Mouse (Mus musculus) spleen, postnatal 36 days (tissue): ENCODE data around the gene Tdrkh.

Source experiments
- DNase-seq, 2 experiments: peaks; one replicate each; pipeline ENCODE4 v3.0.0; 2022; ENCODE audit warnings: low spot score in 2 of 2, mixed read lengths in 1 of 2

The Tdrkh gene

GRCm38 (mm10) chr3:94389420-94389819, 23.7 kb upstream of the Tdrkh start:
- no peak for DNase-seq

- DNase-seq, result no peak
Observed at GRCm38 (mm10) chr3:94391001-94391400, 22.1 kb upstream of the Tdrkh start.

GRCm38 (mm10) chr3:94392128-94392527, 20.9 kb upstream of the Tdrkh start:
- DNase-seq, result no peak

GRCm38 (mm10) chr3:94393049-94393448, 20.0 kb upstream of the Tdrkh start:
- DNase-seq, result no peak

- no peak for DNase-seq
Observed at GRCm38 (mm10) chr3:94396336-94396735, 16.7 kb upstream of the Tdrkh start.

GRCm38 (mm10) chr3:94396851-94397250, 16.2 kb upstream of the Tdrkh start:
- no peak for DNase-seq

GRCm38 (mm10) chr3:94398217-94398616, 14.9 kb upstream of the Tdrkh start, which contains the start of gene Lingo4:
Lingo4 (plus strand) TSS chr3:94398517.
- no peak for DNase-seq

- DNase-seq, result no peak
Observed at GRCm38 (mm10) chr3:94398943-94399481, 14.1 kb upstream of the Tdrkh start.

GRCm38 (mm10) chr3:94399663-94400310, 13.3 kb upstream of the Tdrkh start:
- no peak for DNase-seq

GRCm38 (mm10) chr3:94402451-94402850, 10.6 kb upstream of the Tdrkh start:
- no peak for DNase-seq

GRCm38 (mm10) chr3:94404366-94405054, 8.6 kb upstream of the Tdrkh start:
- DNase-seq, result no peak

GRCm38 (mm10) chr3:94405561-94405960, 7.5 kb upstream of the Tdrkh start:
- DNase-seq, result no peak

- no peak for DNase-seq
Observed at GRCm38 (mm10) chr3:94412530-94412929, 543 bp upstream of the Tdrkh start.

GRCm38 (mm10) chr3:94430980-94431379, 17.9 kb downstream of the Tdrkh start:
- no peak for DNase-seq

- no peak for DNase-seq
Observed at GRCm38 (mm10) chr3:94434305-94434704, 21.2 kb downstream of the Tdrkh start.

- DNase-seq, result no peak
Observed at GRCm38 (mm10) chr3:94436420-94436819, 23.3 kb downstream of the Tdrkh start.

GRCm38 (mm10) chr3:94441182-94441581, 28.1 kb downstream of the Tdrkh start:
- no peak for DNase-seq

GRCm38 (mm10) chr3:94442951-94443596, 30.0 kb downstream of the Tdrkh start, which contains the start of gene Mrpl9:
Mrpl9 (plus strand) TSS chr3:94443318.
- DNase-seq, result peak; percentile 93 to 94

GRCm38 (mm10) chr3:94443597-94443964, 30.5 kb downstream of the Tdrkh start, which contains the start of gene Oaz3:
Oaz3 (minus strand) TSS chr3:94443915.
- DNase-seq, result no peak

GRCm38 (mm10) chr3:94449377-94449776, 36.3 kb downstream of the Tdrkh start:
- no peak for DNase-seq

- DNase-seq, result peak; percentile 61 to 71
Observed at GRCm38 (mm10) chr3:94456529-94457000, 43.5 kb downstream of the Tdrkh start.

- DNase-seq, result no peak
Observed at GRCm38 (mm10) chr3:94457055-94457454, 44.0 kb downstream of the Tdrkh start.
